Mouse (Mus musculus) ovary, adult 2 months (tissue): Measurements from ENCODE around the gene Gm44502. TPM values are rescaled to one million over a fixed set of nuclear protein-coding genes. Genes with fewer than 3 reads are reported as not detected.

Source experiments
- polyA plus RNA-seq: library from polyadenylated mRNA; depleted of rRNA; stranded (reverse); fragments of >200 nt; gene quantifications from 2 replicates; pipeline ENCODE4 v1.2.3, GENCODE M21; 2012; rRNA removed

The Gm44502 gene
- polyA plus RNA-seq: 1.8 and 3.8 TPM in 2 replicates

DNA sequence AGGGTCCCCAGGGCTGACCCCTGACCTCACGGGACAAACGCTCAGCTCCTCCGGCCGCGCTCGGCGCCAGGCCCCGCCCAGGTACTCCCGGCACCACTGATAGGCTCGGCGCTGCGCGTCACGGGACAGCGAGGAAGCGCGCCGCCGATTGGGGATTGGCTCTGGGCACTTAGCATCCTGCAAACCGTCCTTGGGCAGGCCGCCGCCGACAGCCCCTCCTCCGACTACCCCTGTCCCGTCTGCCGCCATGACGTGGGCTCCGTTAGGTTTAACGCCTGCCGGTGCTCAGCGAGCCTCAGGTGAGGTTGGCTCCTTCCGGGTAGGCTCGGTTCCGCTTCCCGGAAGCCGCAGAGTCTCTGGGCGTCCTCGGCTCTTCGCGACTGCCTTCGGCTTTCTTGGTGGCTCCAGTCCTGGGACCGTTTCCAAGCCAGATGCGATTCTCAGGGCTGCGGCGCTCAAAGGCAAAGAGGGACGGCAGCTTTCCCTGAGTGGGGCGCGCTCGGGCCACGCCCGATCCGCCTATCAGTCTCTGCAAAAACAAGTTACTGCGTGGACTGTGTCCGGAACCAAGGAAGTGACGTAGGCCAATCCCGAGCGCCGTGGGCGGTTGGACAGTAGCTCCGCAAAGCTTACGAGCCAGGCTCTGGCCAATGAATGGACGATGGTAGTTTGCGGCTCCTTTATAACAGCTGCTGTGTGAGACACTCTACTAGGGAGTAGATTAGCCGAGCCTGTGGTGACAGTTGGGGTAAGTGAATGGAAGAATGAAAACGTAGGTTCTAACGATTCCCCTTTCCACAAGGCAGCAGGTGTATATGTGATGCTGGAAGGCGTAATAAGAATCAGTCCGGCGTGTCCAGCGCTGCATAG, at the start of gene Gm44502, which contains the start of the genes C730034F03Rik and Chkb:
Gene Gm44502, minus strand, starts transcription at position 345 of the 870 bp plus-strand sequence.
Gene C730034F03Rik, plus strand, starts transcription at position 238 of the 870 bp plus-strand sequence.
Gene Chkb, minus strand, starts transcription at position 557 of the 870 bp plus-strand sequence.

DNA sequence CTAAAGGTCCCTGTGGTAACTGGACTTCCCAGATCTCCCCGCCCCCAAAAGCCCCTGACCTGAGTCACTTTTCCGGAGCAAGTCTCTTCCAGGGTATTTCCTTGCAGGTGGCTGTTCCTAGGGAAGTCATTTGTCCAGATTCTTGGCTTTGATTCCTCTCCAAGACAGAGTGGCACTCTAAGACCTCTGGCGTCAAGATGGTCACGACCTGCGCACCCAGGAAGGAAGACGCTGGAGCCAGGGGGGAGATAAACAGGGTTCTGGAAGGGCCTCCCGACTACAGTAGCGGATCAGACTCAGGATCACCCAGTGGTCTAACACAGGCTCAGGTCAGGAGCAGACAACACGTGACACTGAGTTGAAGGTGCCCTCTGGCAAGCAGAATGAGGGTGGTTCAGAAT, 47.6 kb upstream of the Gm44502 start, which contains the start of gene Arsa:
Gene Arsa, minus strand, starts transcription at position 335 of the 401 bp plus-strand sequence.

DNA sequence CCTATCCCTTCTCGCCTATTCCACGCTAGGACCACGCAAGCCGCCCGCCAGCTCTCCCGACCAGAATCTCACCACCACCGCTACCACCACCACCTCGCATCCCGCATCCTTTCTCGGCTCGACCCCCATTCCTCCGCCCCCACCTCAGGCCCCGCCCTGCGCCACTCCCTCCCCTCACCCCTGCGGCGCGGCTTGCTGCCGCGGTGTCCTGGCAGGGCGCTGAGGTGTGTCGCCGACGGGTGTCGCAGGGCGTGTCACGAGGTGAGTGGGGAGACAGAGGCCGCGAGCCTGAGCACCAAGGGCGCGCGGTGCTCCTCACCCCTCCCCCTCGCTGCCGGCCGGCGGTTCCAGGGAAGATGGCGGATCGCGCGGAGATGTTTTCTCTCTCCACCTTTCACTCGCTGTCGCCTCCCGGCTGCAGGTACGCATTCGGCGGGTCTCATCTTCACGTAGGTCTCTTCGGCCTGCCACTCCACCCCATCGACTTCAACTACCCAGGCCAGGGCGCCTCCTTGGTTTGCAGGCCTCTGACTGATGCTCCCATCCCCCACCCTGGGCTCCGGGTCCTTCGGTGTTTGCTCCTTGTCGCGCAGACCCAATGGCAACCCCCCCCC, 24.5 kb upstream of the Gm44502 start, which contains the start of gene Mapk8ip2:
Gene Mapk8ip2, plus strand, starts transcription at position 49 of the 614 bp plus-strand sequence.

DNA sequence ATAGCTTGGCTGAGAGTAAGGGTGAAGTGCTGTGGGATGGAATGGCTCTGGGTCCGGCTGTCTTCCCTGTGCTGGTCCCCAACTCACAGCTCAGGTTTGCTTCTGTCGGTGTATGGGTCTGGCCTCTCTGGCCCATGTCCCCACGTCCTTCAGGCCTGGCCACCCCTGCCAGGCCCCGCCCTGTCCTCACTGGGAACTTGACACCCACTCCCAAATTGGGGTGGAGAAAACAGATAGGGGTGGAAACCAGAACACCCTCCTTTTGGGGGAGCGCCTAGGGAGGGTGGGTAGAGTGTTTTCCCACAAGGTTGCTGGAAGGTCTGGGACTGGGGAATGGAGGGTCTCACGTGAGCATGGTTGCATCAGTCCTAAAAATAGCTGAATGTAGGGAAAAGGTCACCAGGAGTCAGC, 3.8 kb downstream of the Gm44502 start, which contains the start of gene Cpt1b:
Gene Cpt1b, minus strand, starts transcription at position 153 of the 411 bp plus-strand sequence.

DNA sequence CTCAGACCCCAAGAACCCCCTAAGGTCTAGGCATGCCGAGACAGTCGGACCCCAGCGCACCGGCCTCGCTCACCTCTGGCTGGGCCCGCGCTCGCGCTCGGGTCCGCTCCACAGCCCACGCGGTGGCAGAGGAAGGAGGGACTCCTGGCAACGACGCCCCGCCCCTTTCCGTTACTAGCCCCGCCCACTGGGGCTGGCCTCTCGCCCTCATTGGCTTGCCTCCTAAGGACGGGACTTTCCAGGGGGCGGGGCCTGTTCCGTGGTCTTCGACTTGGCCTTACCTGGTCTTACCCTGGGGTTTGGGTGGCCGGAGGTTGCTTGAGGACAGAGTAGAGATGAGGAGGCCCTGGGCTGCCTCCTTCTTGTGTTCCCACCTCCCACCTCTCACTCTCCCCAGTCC, 19.4 kb downstream of the Gm44502 start, which contains the start of gene Syce3:
Gene Syce3, minus strand, starts transcription at position 386 of the 400 bp plus-strand sequence.

DNA sequence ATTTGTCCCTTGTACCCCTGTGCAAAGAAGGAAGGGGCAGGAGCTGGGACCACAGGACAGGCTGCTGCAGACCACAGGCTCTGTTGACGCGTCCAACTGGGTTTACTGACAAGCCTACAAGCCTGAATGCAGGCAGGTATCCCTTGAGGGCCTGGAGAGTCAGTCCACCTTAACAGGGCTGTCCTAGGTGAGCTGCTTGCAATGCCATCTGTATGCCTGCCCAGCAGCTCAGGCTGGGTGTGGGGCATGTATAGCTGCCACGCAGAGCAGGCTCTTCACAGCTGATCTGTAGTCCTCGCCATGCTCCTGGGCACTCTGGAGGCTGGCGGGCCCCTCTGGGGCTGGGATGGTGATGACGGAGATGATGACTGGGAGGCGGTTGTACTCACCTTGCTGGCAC, 44.9 kb downstream of the Gm44502 start, which contains the start of gene Klhdc7b:
Gene Klhdc7b, plus strand, starts transcription at position 301 of the 400 bp plus-strand sequence.

DNA sequence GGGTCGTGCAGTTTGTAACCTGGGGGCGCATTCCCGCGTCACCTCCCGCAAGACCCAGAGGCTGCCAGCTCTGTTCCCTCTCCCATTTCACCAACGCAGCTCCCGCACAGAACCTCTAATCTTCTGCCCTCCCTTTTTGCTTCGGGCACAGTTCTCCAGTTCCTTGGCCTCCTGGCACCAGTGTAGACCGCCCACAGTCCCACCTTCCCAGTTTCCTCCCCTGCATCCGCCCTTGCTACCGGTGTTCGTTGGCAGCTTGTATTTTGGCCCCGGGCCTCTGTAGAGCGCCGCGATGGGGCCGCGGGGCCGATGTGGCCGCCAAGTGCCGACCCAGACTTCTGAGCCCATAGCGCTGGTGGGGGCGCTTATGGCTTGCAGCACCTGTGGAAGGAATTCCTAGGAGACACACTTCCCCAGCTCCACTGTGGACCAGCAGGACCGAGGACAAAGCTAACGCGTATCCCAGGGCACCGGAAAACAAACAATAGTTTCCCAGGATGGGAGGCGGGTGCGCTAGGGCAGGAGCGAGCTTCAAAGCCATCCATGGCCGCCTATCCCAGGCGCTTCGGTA, 50.6 kb downstream of the Gm44502 start, which contains the start of gene Odf3b:
Gene Odf3b, minus strand, starts transcription at position 452 of the 571 bp plus-strand sequence.

DNA sequence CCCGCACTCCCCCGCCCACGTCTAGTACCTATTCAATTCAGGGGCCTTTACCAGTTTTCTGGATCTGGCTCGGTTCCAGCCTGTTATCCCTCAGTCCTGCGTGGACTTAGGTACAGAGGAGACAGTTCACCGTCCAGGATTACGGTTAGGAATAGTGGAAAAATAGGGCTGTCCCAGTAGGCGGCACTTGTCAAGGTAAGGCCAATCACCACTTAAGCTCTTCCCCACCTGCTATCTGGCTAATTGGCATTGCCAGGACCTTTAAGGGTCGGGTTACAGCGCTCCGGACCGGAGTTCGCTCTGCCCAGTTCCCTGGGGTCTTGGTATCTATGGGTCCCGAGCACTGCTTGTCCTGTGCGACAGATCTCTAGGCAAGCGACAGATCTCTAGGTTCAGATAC, 52.5 kb downstream of the Gm44502 start, which contains the start of gene Tymp:
Gene Tymp, minus strand, starts transcription at position 83 of the 400 bp plus-strand sequence.

DNA sequence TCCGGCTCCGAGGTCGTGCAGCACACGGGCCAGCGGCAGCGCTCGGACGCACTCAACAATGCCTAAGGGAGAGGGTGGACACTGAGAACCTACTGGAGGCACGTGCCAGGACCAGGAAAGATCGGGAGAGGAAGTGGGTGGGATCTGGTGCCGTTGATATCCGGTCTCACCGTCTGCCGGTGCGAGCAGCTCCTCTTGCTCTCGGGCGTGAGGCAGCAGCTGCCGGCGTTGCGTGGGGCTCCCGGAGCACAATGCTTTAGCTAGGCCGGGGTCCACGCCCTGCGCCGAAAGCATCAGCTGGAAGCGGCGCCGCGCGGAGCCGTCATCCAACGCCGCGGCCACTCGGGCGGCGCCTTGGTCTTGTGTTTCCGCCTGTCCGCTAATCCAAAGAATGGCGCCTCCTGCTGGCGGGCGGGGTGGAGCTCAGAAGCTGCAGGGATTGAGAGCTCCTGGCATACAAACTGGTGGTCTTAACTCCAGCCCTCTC, 55.7 kb downstream of the Gm44502 start, which contains the start of gene Sco2:
Gene Sco2, minus strand, starts transcription at position 85 of the 487 bp plus-strand sequence.

Other genes starting within 250 kb of the Gm44502 start
- 252 and 286 TPM in 2 replicates for gene Plxnb2, start 248.9 kb downstream of the Gm44502 start, polyA plus RNA-seq
- 28.0 and 31.9 TPM in 2 replicates for gene Dennd6b, start 233.2 kb downstream of the Gm44502 start, polyA plus RNA-seq
- gene Ppp6r2, start 218.1 kb downstream of the Gm44502 start, polyA plus RNA-seq: 197 and 489 TPM in 2 replicates
- gene Sbf1, start 114.4 kb downstream of the Gm44502 start, polyA plus RNA-seq: 256 and 291 TPM in 2 replicates
- gene Adm2, start 107.0 kb downstream of the Gm44502 start, polyA plus RNA-seq: 10.3 and 12.0 TPM in 2 replicates
- gene Miox, start 95.3 kb downstream of the Gm44502 start, polyA plus RNA-seq: 29.3 and 44.2 TPM in 2 replicates
- gene Lmf2, start 74.0 kb downstream of the Gm44502 start, polyA plus RNA-seq: 61.3 and 76.7 TPM in 2 replicates
- gene Ncaph2, start 74.0 kb downstream of the Gm44502 start, polyA plus RNA-seq: 210 and 215 TPM in 2 replicates
- 108 and 113 TPM in 2 replicates for gene Sco2, start 55.9 kb downstream of the Gm44502 start, polyA plus RNA-seq
- gene Tymp, start 52.7 kb downstream of the Gm44502 start, polyA plus RNA-seq: 22.0 and 32.3 TPM in 2 replicates
- 89.5 and 107 TPM in 2 replicates for gene Odf3b, start 50.4 kb downstream of the Gm44502 start, polyA plus RNA-seq
- gene Klhdc7b, start 44.8 kb downstream of the Gm44502 start, polyA plus RNA-seq: 0.17 and 0.18 TPM in 2 replicates
- not detected in 2 replicates for gene Syce3, start 19.2 kb downstream of the Gm44502 start, polyA plus RNA-seq
- 1.3 and 1.9 TPM in 2 replicates for gene Cpt1b, start 3.8 kb downstream of the Gm44502 start, polyA plus RNA-seq
- 0.79 and 0.86 TPM in 2 replicates for gene C730034F03Rik, start 107 bp downstream of the Gm44502 start, polyA plus RNA-seq
- 40.5 and 57.3 TPM in 2 replicates for gene Chkb, start 212 bp upstream of the Gm44502 start, polyA plus RNA-seq
- gene Mapk8ip2, start 24.2 kb upstream of the Gm44502 start, polyA plus RNA-seq: 0.33 and 0.51 TPM in 2 replicates
- 38.4 and 43.7 TPM in 2 replicates for gene Arsa, start 47.7 kb upstream of the Gm44502 start, polyA plus RNA-seq
- 29.6 and 30.5 TPM in 2 replicates for gene Shank3, start 69.9 kb upstream of the Gm44502 start, polyA plus RNA-seq
- 1.2 and 1.8 TPM in 2 replicates for gene Acr, start 138.6 kb upstream of the Gm44502 start, polyA plus RNA-seq
- gene Rabl2, start 162.2 kb upstream of the Gm44502 start, polyA plus RNA-seq: 25.7 and 33.3 TPM in 2 replicates